Comparison of ENCODE assay signal across 8 mouse cellular contexts in genomic region chr5:143465156-143466085, GRCm38 (mm10). TPM values are rescaled to one million over a fixed set of nuclear protein-coding genes. Genes with fewer than 3 reads are reported as not detected.
DNase-seq lines count a peak whose midpoint lies in the region; ATAC-seq lines count a peak whose summit lies in the region.

No protein-coding gene starts in this region.

- WGBS in embryonic facial prominence, embryonic 15.5 days: 31% methylated on average over 23 of the region's 23 CpGs
- 38% methylated on average over 23 of the region's 23 CpGs for WGBS in limb, embryonic 11.5 days
- 39% methylated on average over 23 of the region's 23 CpGs for WGBS in neural tube, embryonic 12.5 days

- H3K9me3 ChIP-seq in embryonic facial prominence, embryonic 15.5 days (replicated peaks): no peaks in the 10 kb centered on the region
- no peaks in the 10 kb centered on the region for H3K9me3 ChIP-seq in limb, embryonic 11.5 days (ENCODE audit: control insufficient read depth, low read length)
- no peaks in the 10 kb centered on the region for H3K9me3 ChIP-seq in neural tube, embryonic 12.5 days

- ATAC-seq in embryonic facial prominence, embryonic 15.5 days (ENCODE audit: insufficient number of reproducible peaks, low FRiP score, low TSS enrichment, low read depth): no peak
- no peak for ATAC-seq in limb, embryonic 11.5 days (ENCODE audit: insufficient number of reproducible peaks, low FRiP score, low TSS enrichment, low read depth)
- no peak for ATAC-seq in neural tube, embryonic 12.5 days (ENCODE audit: low FRiP score, low read depth)

- H3K36me3 ChIP-seq in embryonic facial prominence, embryonic 15.5 days: peaks cover 9% of the 10 kb centered on the region
- no peaks in the 10 kb centered on the region for H3K36me3 ChIP-seq in limb, embryonic 11.5 days (ENCODE audit: control insufficient read depth, insufficient read depth, low read length)
- peaks cover 25% of the 10 kb centered on the region for H3K36me3 ChIP-seq in neural tube, embryonic 12.5 days

- H3K4me1 ChIP-seq in embryonic facial prominence, embryonic 15.5 days: peaks cover 18% of the 10 kb centered on the region; the same call in 1 of the 2 replicates
- peaks cover 2% of the 10 kb centered on the region; the same call in 1 of the 2 replicates for H3K4me1 ChIP-seq in limb, embryonic 11.5 days (ENCODE audit: control insufficient read depth, insufficient read depth, low read length)
- H3K4me1 ChIP-seq in neural tube, embryonic 12.5 days: peaks cover 18% of the 10 kb centered on the region

- DNase-seq in spleen, postnatal 4 days (ENCODE audit: low spot score in 2 of 2): peak; percentile 25 to 63
- no peak for DNase-seq in spleen, postnatal 14 days (ENCODE audit: low spot score in 2 of 2)
- DNase-seq in limb, embryonic 11.5 days (ENCODE audit: low spot score): no peak
- no peak for DNase-seq in layer of hippocampus, adult 9-10 months (ENCODE audit: low spot score)
- DNase-seq in left cerebral cortex, adult 9 months (ENCODE audit: low spot score in 2 of 2): no peak
- DNase-seq in gastrocnemius, postnatal 25 days: no peak

- H3K9ac ChIP-seq in embryonic facial prominence, embryonic 15.5 days: peak overlapping the region; percentile 54; the same call in 1 of the 2 replicates
- H3K9ac ChIP-seq in limb, embryonic 11.5 days (ENCODE audit: low read length): peak overlapping the region; percentile 67
- peak overlapping the region; percentile 75 for H3K9ac ChIP-seq in neural tube, embryonic 12.5 days

- H3K4me3 ChIP-seq in embryonic facial prominence, embryonic 15.5 days (replicated peaks): peak overlapping the region; percentile 71
- peak overlapping the region; percentile 70 for H3K4me3 ChIP-seq in limb, embryonic 11.5 days (ENCODE audit: low read depth, low read length)
- peak overlapping the region; percentile 73 for H3K4me3 ChIP-seq in neural tube, embryonic 12.5 days

- no peak overlapping the region for H3K27ac ChIP-seq in embryonic facial prominence, embryonic 15.5 days (replicated peaks)
- no peak overlapping the region for H3K27ac ChIP-seq in limb, embryonic 11.5 days (replicated peaks; ENCODE audit: low read depth, low read length)
- H3K27ac ChIP-seq in neural tube, embryonic 12.5 days: no peak overlapping the region

- H3K4me2 ChIP-seq in embryonic facial prominence, embryonic 15.5 days (replicated peaks): peak overlapping the region; percentile 88
- peak overlapping the region; percentile 91 for H3K4me2 ChIP-seq in limb, embryonic 11.5 days (ENCODE audit: low read depth, severe bottlenecking)
- H3K4me2 ChIP-seq in neural tube, embryonic 12.5 days (replicated peaks): peak overlapping the region; percentile 90

- H3K27me3 ChIP-seq in embryonic facial prominence, embryonic 15.5 days: no peaks in the 10 kb centered on the region
- no peaks in the 10 kb centered on the region for H3K27me3 ChIP-seq in limb, embryonic 11.5 days (ENCODE audit: control insufficient read depth, insufficient read depth, low read length)
- no peaks in the 10 kb centered on the region for H3K27me3 ChIP-seq in neural tube, embryonic 12.5 days (replicated peaks)

RNA-seq across cellular contexts. Expression of gene Daglb, which starts 1.0 kb away (rescaled TPM):
- 11.9 and 13.3 TPM in 2 replicates for polyA plus RNA-seq in embryonic facial prominence, embryonic 15.5 days (2015; fragmentation: Nextera tagmentation; extraction: Ambion mirVana)
- 9.2 and 9.4 TPM in 2 replicates for polyA plus RNA-seq in limb, embryonic 11.5 days (2014; fragmentation: Nextera tagmentation; extraction: Ambion mirVana)
- polyA plus RNA-seq in neural tube, embryonic 12.5 days (2016; fragmentation: Nextera tagmentation; extraction: Ambion mirVana): 14.8 and 16.3 TPM in 2 replicates
- 1 to 10 TPM; 6.0 to 7.2 TPM for total RNA-seq in gastrocnemius, postnatal 25 days (2021)

Comparison
In these comparisons a context has a peak if more than half of its experiments do, and no peak if none do; other contexts are left out.
1. DNase-seq: peak in spleen, postnatal 4 days (2 of 2); none in spleen, postnatal 14 days (0 of 2), limb, embryonic 11.5 days (single experiment), layer of hippocampus, adult 9-10 months (single experiment), left cerebral cortex, adult 9 months (0 of 2) and gastrocnemius, postnatal 25 days (single experiment).
2. Peak in every context shown above with its lines, with median percentiles within 50 percentile points of each other: H3K4me2 ChIP-seq, H3K4me3 ChIP-seq and H3K9ac ChIP-seq.